Mouse (Mus musculus) hindbrain, embryonic 11.5 days (tissue): ENCODE results near the gene Galnt16. TPM values are rescaled to one million over a fixed set of nuclear protein-coding genes. Genes with fewer than 3 reads are reported as not detected.

Experiments
- ATAC-seq: fragments of 200-750 bp; cut with Nextera tagmentation; 2 replicates; pipeline ENCODE4 v1.8.0; 2017; ENCODE audit warnings: mild to moderate bottlenecking, moderate TSS enrichment, moderate library complexity; ENCODE audit not compliant: low FRiP score
- DNase-seq: peaks from one replicate; pipeline ENCODE4 v3.0.0-alpha.2; 2015; ENCODE audit warnings: low spot score
- H3K27ac ChIP-seq: fragments of 300-500 bp; sonication (generic); 2 replicates; pipeline ENCODE4 v1.5.1; 2014; ENCODE audit warnings: mild to moderate bottlenecking, low read depth, low read length
- H3K27me3 ChIP-seq: fragments of 300-500 bp; sonication (generic); 2 replicates; pipeline ENCODE4 v1.6.1; 2014; ENCODE audit warnings: mild to moderate bottlenecking, low read length, moderate library complexity, mixed read lengths; ENCODE audit not compliant: control insufficient read depth, insufficient read depth
- H3K36me3 ChIP-seq: fragments of 300-500 bp; sonication (generic); 2 replicates; pipeline ENCODE4 v1.6.1; 2014; ENCODE audit warnings: mild to moderate bottlenecking, low read length, moderate library complexity, mixed read lengths; ENCODE audit not compliant: control insufficient read depth, insufficient read depth
- H3K4me1 ChIP-seq: fragments of 300-500 bp; sonication (generic); replicated peaks from 2 replicates; pipeline ENCODE4 v1.6.1; 2014; ENCODE audit warnings: low read length, mixed read lengths; ENCODE audit not compliant: control insufficient read depth, insufficient read depth
- H3K4me2 ChIP-seq: fragments of 300-500 bp; sonication (generic); replicated peaks from 2 replicates; pipeline ENCODE4 v1.6.1; 2014; ENCODE audit warnings: mild to moderate bottlenecking, low read depth, low read length
- H3K4me3 ChIP-seq: fragments of 300-500 bp; sonication (generic); 2 replicates; pipeline ENCODE4 v1.5.1; 2014; ENCODE audit warnings: low read depth, low read length
- H3K9ac ChIP-seq: fragments of 300-500 bp; sonication (generic); 2 replicates; pipeline ENCODE4 v1.6.1; 2014; ENCODE audit warnings: low read depth, low read length
- H3K9me3 ChIP-seq: fragments of 300-500 bp; sonication (generic); 2 replicates; pipeline ENCODE4 v1.6.1; 2016; ENCODE audit warnings: low read length; ENCODE audit not compliant: control insufficient read depth
- WGBS: fragments of 180-500 bp; shearing (Covaris S2); extraction: QIAGEN DNeasy Blood & Tissue Kit; methylation state at CpG from one replicate; pipeline ENCODE4 v1.1.7; 2014; 5-methylcytosine and 5-hydroxymethylcytosine counted together
- polyA plus RNA-seq: library from polyadenylated mRNA; unstranded; fragments of >200 nt; fragmentation: Nextera tagmentation; extraction: Ambion mirVana; gene quantifications from 2 replicates; pipeline ENCODE4 v1.2.1, GENCODE M21; 2014

Gene Galnt16
- polyA plus RNA-seq, 1 experiment from 2014 or later = 9.1 TPM

- Histone ChIP-seq H3K36me3 (no peaks in the 10 kb centered on the region), H3K4me1 (no peaks in the 10 kb centered on the region), H3K4me2 (no peak overlapping the region), H3K27me3 (peaks cover 2% of the 10 kb centered on the region; the same call in 1 of the 2 replicates), H3K9ac (no peak overlapping the region), H3K4me3 (no peak overlapping the region), H3K9me3 (no peaks in the 10 kb centered on the region), H3K27ac (no peak overlapping the region)
- WGBS = 18% methylated on average over 3 of the region's 3 CpGs
- DNase-seq (peak; percentile 40), ATAC-seq (no peak)
These were observed 49.3 kb downstream of the Galnt16 start for GRCm38 (mm10) chr12:80567375-80567774.

GRCm38 (mm10) chr12:80569561-80569960 is 51.5 kb downstream of the Galnt16 start:
- Histone ChIP-seq H3K36me3 (no peaks in the 10 kb centered on the region), H3K27ac (no peak overlapping the region), H3K9me3 (no peaks in the 10 kb centered on the region), H3K4me1 (no peaks in the 10 kb centered on the region), H3K9ac (no peak overlapping the region), H3K4me3 (no peak overlapping the region), H3K4me2 (no peak overlapping the region), H3K27me3 (peaks cover 2% of the 10 kb centered on the region; the same call in 1 of the 2 replicates)
- ATAC-seq (no peak), DNase-seq (no peak)
- WGBS = 79% methylated on average over 2 of the region's 2 CpGs

GRCm38 (mm10) chr12:80574318-80574717 is 56.2 kb downstream of the Galnt16 start:
- Histone ChIP-seq H3K36me3 (no peaks in the 10 kb centered on the region), H3K27ac (no peak overlapping the region), H3K27me3 (no peaks in the 10 kb centered on the region), H3K4me1 (no peaks in the 10 kb centered on the region), H3K9me3 (no peaks in the 10 kb centered on the region), H3K4me2 (no peak overlapping the region), H3K4me3 (no peak overlapping the region), H3K9ac (no peak overlapping the region)
- ATAC-seq = no peak
- WGBS = 86% methylated on average over 4 of the region's 4 CpGs
- no peak for DNase-seq

- no peak overlapping the region for H3K9ac ChIP-seq
- no peaks in the 10 kb centered on the region for H3K27me3 ChIP-seq
- DNase-seq = no peak
These were observed 56.8 kb downstream of the Galnt16 start for GRCm38 (mm10) chr12:80574825-80575371.

GRCm38 (mm10) chr12:80577049-80577448 is 59.0 kb downstream of the Galnt16 start:
- WGBS = 80% methylated on average over 5 of the region's 5 CpGs
- Histone ChIP-seq H3K27ac (no peak overlapping the region), H3K9me3 (no peaks in the 10 kb centered on the region), H3K9ac (no peak overlapping the region), H3K4me2 (no peak overlapping the region), H3K27me3 (no peaks in the 10 kb centered on the region), H3K36me3 (no peaks in the 10 kb centered on the region), H3K4me3 (no peak overlapping the region), H3K4me1 (no peaks in the 10 kb centered on the region)
- DNase-seq = peak; percentile 66
- ATAC-seq = no peak

More at GRCm38 (mm10) chr12:80574825-80575371, 56.8 kb downstream of the Galnt16 start:
- 23% methylated on average over 15 of the region's 15 CpGs for WGBS
- no peak for ATAC-seq
- Histone ChIP-seq H3K4me2 (no peak overlapping the region), H3K36me3 (no peaks in the 10 kb centered on the region), H3K4me1 (no peaks in the 10 kb centered on the region), H3K4me3 (no peak overlapping the region), H3K9me3 (no peaks in the 10 kb centered on the region), H3K27ac (no peak overlapping the region)

- no peak for DNase-seq
- no peak overlapping the region for H3K4me2 ChIP-seq
- 86% methylated on average over 5 of the region's 5 CpGs for WGBS
- no peaks in the 10 kb centered on the region for H3K9me3 ChIP-seq
- H3K27me3 ChIP-seq = no peaks in the 10 kb centered on the region
- H3K4me1 ChIP-seq = no peaks in the 10 kb centered on the region
- H3K4me3 ChIP-seq = no peak overlapping the region
- no peaks in the 10 kb centered on the region for H3K36me3 ChIP-seq
- H3K27ac ChIP-seq = no peak overlapping the region
- no peak overlapping the region for H3K9ac ChIP-seq
- no peak for ATAC-seq
These were observed 63.3 kb downstream of the Galnt16 start for GRCm38 (mm10) chr12:80581357-80581756.

GRCm38 (mm10) chr12:80584973-80585372 is 66.9 kb downstream of the Galnt16 start:
- DNase-seq = no peak

GRCm38 (mm10) chr12:80594141-80594540 is 76.1 kb downstream of the Galnt16 start:
- Histone ChIP-seq H3K27me3 (no peaks in the 10 kb centered on the region), H3K4me2 (no peak overlapping the region), H3K9me3 (no peaks in the 10 kb centered on the region), H3K36me3 (no peaks in the 10 kb centered on the region), H3K4me1 (no peaks in the 10 kb centered on the region; the same call in 1 of the 2 replicates), H3K4me3 (no peak overlapping the region), H3K27ac (no peak overlapping the region), H3K9ac (no peak overlapping the region)
- no peak for DNase-seq
- ATAC-seq = no peak
- WGBS = 87% methylated on average over 4 of the region's 4 CpGs

More at GRCm38 (mm10) chr12:80584973-80585372, 66.9 kb downstream of the Galnt16 start:
- ATAC-seq = no peak
- no peak overlapping the region for H3K4me3 ChIP-seq
- no peak overlapping the region for H3K4me2 ChIP-seq
- no peaks in the 10 kb centered on the region for H3K36me3 ChIP-seq
- no peaks in the 10 kb centered on the region for H3K27me3 ChIP-seq
- 36% methylated on average over 2 of the region's 2 CpGs for WGBS
- no peak overlapping the region for H3K27ac ChIP-seq
- no peaks in the 10 kb centered on the region for H3K4me1 ChIP-seq
- H3K9ac ChIP-seq = no peak overlapping the region
- H3K9me3 ChIP-seq = no peaks in the 10 kb centered on the region

- ATAC-seq = no peak
- no peak overlapping the region for H3K4me3 ChIP-seq
- WGBS = 91% methylated on average over 4 of the region's 4 CpGs
- H3K4me1 ChIP-seq = no peaks in the 10 kb centered on the region; the same call in 1 of the 2 replicates
- H3K27ac ChIP-seq = no peak overlapping the region
- H3K27me3 ChIP-seq = no peaks in the 10 kb centered on the region
- H3K9me3 ChIP-seq = no peaks in the 10 kb centered on the region
- no peak overlapping the region for H3K4me2 ChIP-seq
- H3K36me3 ChIP-seq = no peaks in the 10 kb centered on the region
- H3K9ac ChIP-seq = no peak overlapping the region
- DNase-seq = no peak
These were observed 76.7 kb downstream of the Galnt16 start for GRCm38 (mm10) chr12:80594781-80595180.
